Mouse (Mus musculus) liver, postnatal 0 days (tissue): ENCODE measurements around the gene Aldoart2.

Experiments
- CTCF ChIP-seq: sonication (generic); IDR thresholded peaks from 2 replicates; pipeline ENCODE4 v1.5.1; 2016; ENCODE audit warnings: antibody characterized with exemption, low read depth
- EP300 ChIP-seq: IDR thresholded peaks from 2 replicates; pipeline ENCODE4 v1.6.1; 2016; ENCODE audit warnings: antibody characterized with exemption, low read depth, mild to moderate bottlenecking

GRCm38 (mm10) chr12:55610812-55611211 lies 45.8 kb downstream of the Aldoart2 start:
- TF ChIP-seq CTCF (no peak), EP300 (no peak)
